Mouse (Mus musculus): ENCODE results near the gene Ccdc151. TPM values are rescaled to one million over a fixed set of nuclear protein-coding genes. Genes with fewer than 3 reads are reported as not detected.

The Ccdc151 gene
- total RNA-seq (2023; ENCODE audit: inconsistent age) = not detected in 4 replicates

GRCm38 (mm10) chr9:22002194-22003162 is at the start of gene Ccdc151, which contains the start of gene Prkcsh:
TSS of gene Ccdc151 (minus strand) at chr9:22002634.
TSS of gene Prkcsh (plus strand) at chr9:22002806.

GRCm38 (mm10) chr9:22051958-22052254 is 49.5 kb upstream of the Ccdc151 start, which contains the start of gene Elavl3:
TSS of gene Elavl3 (minus strand) at chr9:22052023.

GRCm38 (mm10) chr9:21989230-21990110 is 13.0 kb downstream of the Ccdc151 start, which contains the start of gene Rgl3:
TSS of gene Rgl3 (minus strand) at chr9:21989446.

GRCm38 (mm10) chr9:21963417-21963816 is 39.0 kb downstream of the Ccdc151 start, which contains the start of gene Epor:
TSS of gene Epor (minus strand) at chr9:21963506.

GRCm38 (mm10) chr9:21955570-21956281 is 46.7 kb downstream of the Ccdc151 start, which contains the start of gene Swsap1:
TSS of gene Swsap1 (plus strand) at chr9:21955755.

Other genes with a start within 250 kb of the Ccdc151 start
- gene Spc24, start 242.3 kb downstream of the Ccdc151 start, total RNA-seq (2023; ENCODE audit: inconsistent age) = 1.4 to 4.4 TPM (median 3.2 TPM) in 4 replicates
- gene Kank2, start 203.9 kb downstream of the Ccdc151 start, total RNA-seq (2023; ENCODE audit: inconsistent age) = 0.09 to 0.19 TPM (median 0.10 TPM) in 3 of 4 replicates, not detected in the other
- gene Angptl8, start 167.1 kb downstream of the Ccdc151 start, total RNA-seq (2023; ENCODE audit: inconsistent age) = not detected in 4 replicates
- gene Dock6, start 150.0 kb downstream of the Ccdc151 start, total RNA-seq (2023; ENCODE audit: inconsistent age) = 11.6 to 16.2 TPM (median 12.1 TPM) in 4 replicates
- gene Rab3d, start 84.4 kb downstream of the Ccdc151 start, total RNA-seq (2023; ENCODE audit: inconsistent age) = 3.8 to 5.1 TPM (median 4.2 TPM) in 4 replicates
- gene Ccdc159, start 75.2 kb downstream of the Ccdc151 start, total RNA-seq (2023; ENCODE audit: inconsistent age) = not detected in 4 replicates
- gene Tmem205, start 75.1 kb downstream of the Ccdc151 start, total RNA-seq (2023; ENCODE audit: inconsistent age) = 0.67 TPM in 1 of 4 replicates, not detected in the others
- 0.63 to 1.7 TPM (median 1.1 TPM) in 4 replicates for gene Plppr2, start 65.6 kb downstream of the Ccdc151 start, total RNA-seq (2023; ENCODE audit: inconsistent age)
- 8.1 to 10.0 TPM (median 9.1 TPM) in 4 replicates for gene Swsap1, start 46.9 kb downstream of the Ccdc151 start, total RNA-seq (2023; ENCODE audit: inconsistent age)
- 0.30 to 0.60 TPM in 2 of 4 replicates, not detected in the others for gene Epor, start 39.1 kb downstream of the Ccdc151 start, total RNA-seq (2023; ENCODE audit: inconsistent age)
- 0.19 to 0.21 TPM in 2 of 4 replicates, not detected in the others for gene Rgl3, start 13.2 kb downstream of the Ccdc151 start, total RNA-seq (2023; ENCODE audit: inconsistent age)
- gene Prkcsh, start 172 bp upstream of the Ccdc151 start, total RNA-seq (2023; ENCODE audit: inconsistent age) = 66.4 to 85.8 TPM (median 77.1 TPM) in 4 replicates
- not detected in 4 replicates for gene Elavl3, start 49.4 kb upstream of the Ccdc151 start, total RNA-seq (2023; ENCODE audit: inconsistent age)
- gene Gm49318, start 68.6 kb upstream of the Ccdc151 start, total RNA-seq (2023; ENCODE audit: inconsistent age) = not detected in 4 replicates
- gene Zfp653, start 68.7 kb upstream of the Ccdc151 start, total RNA-seq (2023; ENCODE audit: inconsistent age) = 31.9 to 34.7 TPM (median 32.9 TPM) in 4 replicates
- gene Ecsit, start 82.8 kb upstream of the Ccdc151 start, total RNA-seq (2023; ENCODE audit: inconsistent age) = 18.3 to 23.0 TPM (median 22.1 TPM) in 4 replicates
- gene Cnn1, start 96.6 kb upstream of the Ccdc151 start, total RNA-seq (2023; ENCODE audit: inconsistent age) = 0.21 TPM in 1 of 4 replicates, not detected in the others
- gene Elof1, start 114.5 kb upstream of the Ccdc151 start, total RNA-seq (2023; ENCODE audit: inconsistent age) = 38.1 to 44.9 TPM (median 41.1 TPM) in 4 replicates
- gene Acp5, start 133.1 kb upstream of the Ccdc151 start, total RNA-seq (2023; ENCODE audit: inconsistent age) = 207 to 275 TPM (median 227 TPM) in 4 replicates
- gene Pigyl, start 154.2 kb upstream of the Ccdc151 start, total RNA-seq (2023; ENCODE audit: inconsistent age) = 12.8 to 20.2 TPM (median 16.1 TPM) in 4 replicates
- not detected in 4 replicates for gene Zfp872, start 185.5 kb upstream of the Ccdc151 start, total RNA-seq (2023; ENCODE audit: inconsistent age)
- 32.3 to 39.4 TPM (median 35.7 TPM) in 4 replicates for gene Zfp809, start 223.1 kb upstream of the Ccdc151 start, total RNA-seq (2023; ENCODE audit: inconsistent age)